20 mouse cellular contexts compared by ENCODE assay signal in the genomic region with DNA sequence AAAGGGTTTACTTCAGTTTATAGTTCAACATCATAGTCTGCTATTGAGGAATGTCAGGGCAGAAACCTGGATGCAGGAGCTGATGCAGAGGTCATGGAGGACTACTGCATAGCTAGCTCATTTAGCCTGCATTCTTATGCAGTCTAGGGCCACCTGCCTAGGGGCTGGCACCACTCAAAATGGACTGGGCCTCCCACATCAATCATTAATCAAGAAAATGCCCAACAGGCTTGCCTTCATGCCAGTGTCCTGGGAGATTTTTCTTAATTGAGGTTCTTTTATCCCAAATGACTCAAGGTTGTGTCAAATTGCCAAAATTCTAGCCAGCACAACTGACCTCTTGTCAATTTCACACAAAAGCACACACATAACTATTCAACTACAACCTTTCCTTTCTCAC.
DNase-seq lines count a peak whose midpoint lies in the region; ATAC-seq lines count a peak whose summit lies in the region.
"Had no signal": no experiment of that assay in that cellular context is flagged by ENCODE, and none has a peak within 500 bp of the region (broad histone marks: within the 10 kb centered on the region; RNA-seq: fewer than 3 reads in every experiment).

No protein-coding gene starts in this region.

- H3K36me3 ChIP-seq in kidney, embryonic 14.5 days (ENCODE audit: control insufficient read depth, insufficient read depth, low read length): no peaks in the 10 kb centered on the region
- H3K36me3 ChIP-seq: embryonic facial prominence, embryonic 12.5 days; forebrain, embryonic 12.5 days; heart, embryonic 13.5 days; hindbrain, embryonic 12.5 days had no signal

- H3K4me2 ChIP-seq in kidney, embryonic 14.5 days (replicated peaks; ENCODE audit: low read depth, low read length): no peak overlapping the region
- H3K4me2 ChIP-seq: embryonic facial prominence, embryonic 12.5 days; forebrain, embryonic 12.5 days; heart, embryonic 13.5 days; hindbrain, embryonic 12.5 days had no signal

- peak; percentile 84 for DNase-seq in kidney, adult 11 months
- DNase-seq in Muller cell, postnatal 12 days (ENCODE audit: inconsistent ontology term): peak; percentile 94
- DNase-seq in kidney, adult 8-10 months: peak; percentile 55 to 83
- DNase-seq in kidney, postnatal 14 days: peak; percentile 68
- no peak for DNase-seq in spleen, postnatal 14 days (ENCODE audit: low spot score in 2 of 2)
- no peak for DNase-seq in cerebellum, postnatal 4 days (ENCODE audit: low spot score in 2 of 2)
- DNase-seq in cerebellum, postnatal 36 days: no peak
- DNase-seq: adrenal gland, adult 2 months; adrenal gland, postnatal 25 days; cerebellum, adult 2 months; cerebellum, postnatal 10 days; gastrocnemius, postnatal 25 days; heart, postnatal 4 days had no signal

- ATAC-seq in kidney, embryonic 14.5 days (ENCODE audit: low FRiP score, low TSS enrichment): no peak
- ATAC-seq: forebrain, embryonic 16.5 days; hindbrain, postnatal 0 days had no signal

- H3K27ac ChIP-seq in kidney, embryonic 14.5 days (ENCODE audit: low read depth, low read length): no peak overlapping the region
- H3K27ac ChIP-seq: embryonic facial prominence, embryonic 12.5 days; forebrain, embryonic 12.5 days; heart, embryonic 13.5 days; hindbrain, embryonic 12.5 days; hindbrain, postnatal 0 days had no signal

- no peaks in the 10 kb centered on the region for H3K27me3 ChIP-seq in kidney, embryonic 14.5 days (ENCODE audit: control insufficient read depth, insufficient read depth, low read length)
- H3K27me3 ChIP-seq: embryonic facial prominence, embryonic 12.5 days; forebrain, embryonic 12.5 days; heart, embryonic 13.5 days; hindbrain, embryonic 12.5 days had no signal

- H3K4me3 ChIP-seq in kidney, embryonic 14.5 days (ENCODE audit: low read length): no peak overlapping the region
- H3K4me3 ChIP-seq: embryonic facial prominence, embryonic 12.5 days; forebrain, embryonic 12.5 days; heart, embryonic 13.5 days; hindbrain, embryonic 12.5 days had no signal

- no peaks in the 10 kb centered on the region for H3K4me1 ChIP-seq in kidney, embryonic 14.5 days (ENCODE audit: control insufficient read depth, insufficient read depth, low read length)
- H3K4me1 ChIP-seq: forebrain, embryonic 12.5 days; heart, embryonic 13.5 days had no signal

- no peak overlapping the region for H3K9ac ChIP-seq in kidney, embryonic 14.5 days (ENCODE audit: low read depth, low read length)
- H3K9ac ChIP-seq: embryonic facial prominence, embryonic 12.5 days; forebrain, embryonic 12.5 days; heart, embryonic 13.5 days; hindbrain, embryonic 12.5 days had no signal

- H3K9me3 ChIP-seq in kidney, embryonic 14.5 days (ENCODE audit: control insufficient read depth, low read length): no peaks in the 10 kb centered on the region
- H3K9me3 ChIP-seq: embryonic facial prominence, embryonic 12.5 days; forebrain, embryonic 12.5 days; heart, embryonic 13.5 days; hindbrain, embryonic 12.5 days had no signal

Comparison
In these comparisons a context has a peak if more than half of its experiments do, and no peak if none do; other contexts are left out.
1. DNase-seq: peak in kidney, adult 11 months (single experiment), Muller cell, postnatal 12 days (single experiment), kidney, adult 8-10 months (2 of 2) and kidney, postnatal 14 days (single experiment); none in spleen, postnatal 14 days (0 of 2), cerebellum, postnatal 4 days (0 of 2) and cerebellum, postnatal 36 days (0 of 2).